Mouse (Mus musculus): Measurements from ENCODE around the gene Ecsit.

DNA sequence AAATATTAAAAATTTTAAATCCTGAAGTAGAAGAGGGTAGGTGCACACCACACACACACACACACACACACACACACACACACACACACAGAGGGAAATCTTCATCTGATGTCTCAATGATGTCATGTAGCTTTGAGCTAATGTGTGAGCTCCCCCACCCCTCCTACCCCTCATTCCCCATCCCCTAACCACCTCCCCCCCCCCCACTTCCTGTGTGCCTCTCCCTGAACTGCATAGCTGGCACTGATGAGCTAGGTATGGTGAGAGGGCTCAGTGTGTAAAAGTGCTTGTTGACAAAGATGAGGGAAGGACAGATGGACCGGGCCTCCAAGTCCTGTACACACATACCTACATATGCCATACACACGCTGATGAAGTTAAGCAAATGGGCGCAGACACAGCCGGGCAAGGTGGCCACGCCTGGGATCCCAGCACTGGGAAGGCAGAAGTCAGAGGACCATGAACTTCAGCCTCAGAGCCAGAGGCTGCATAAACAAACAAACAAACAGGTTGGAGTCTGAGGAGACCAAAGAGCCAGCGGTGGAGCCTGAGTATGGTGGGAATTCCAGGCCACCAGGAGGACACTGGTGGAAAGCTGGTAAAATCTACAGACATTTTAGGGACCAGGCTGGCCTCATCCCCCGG lies 49.1 kb upstream of the Ecsit start:
- TF ChIP-seq CTCF (IDR thresholded peaks at IDR 0.05; ENCODE audit: borderline replicate concordance, control insufficient read depth, extremely low read depth, insufficient read depth, low read length, poor library complexity) (no peak), POLR2A (IDR thresholded peaks at IDR 0.05; ENCODE audit: control insufficient read depth, extremely low read depth, insufficient read depth, low read length, poor library complexity) (no peak)
